Mouse (Mus musculus): Measurements from ENCODE around the gene Prpf4.

DNA sequence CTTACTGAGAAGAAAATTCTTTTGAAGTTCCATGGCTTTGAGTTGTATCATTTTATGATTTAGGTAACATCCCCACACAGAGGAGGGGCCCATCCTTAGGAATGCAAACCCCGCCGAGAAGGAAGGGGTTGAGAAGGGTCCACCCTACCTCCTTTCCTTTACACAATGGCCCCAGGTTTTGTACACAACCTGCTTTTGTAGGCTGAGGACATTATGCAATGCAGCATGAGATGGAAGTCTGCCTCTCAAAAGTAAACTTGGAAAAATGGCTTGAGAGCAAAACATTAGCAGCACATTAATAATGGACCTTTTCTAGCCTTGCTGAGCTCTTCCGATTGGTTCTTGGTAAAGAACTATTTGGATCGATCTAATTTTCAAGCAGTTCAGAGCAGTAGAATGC lies 42.3 kb upstream of the Prpf4 start:
- no peak for TF ChIP-seq CTCF (conservative IDR thresholded peaks at IDR 0.05; ENCODE audit: low read length)
- no peak for TF ChIP-seq NANOG (IDR thresholded peaks at IDR 0.05; ENCODE audit: borderline replicate concordance, low read length)
